Mouse (Mus musculus) small intestine, adult 2 months (tissue): ENCODE results near the gene Sox18.

Experiments
- CTCF ChIP-seq: fragments of 200-500 bp; IDR thresholded peaks from 2 replicates; pipeline ENCODE4 v1.5.1; 2012; ENCODE audit warnings: low read depth, mild to moderate bottlenecking, control low read depth, inconsistent platforms, low read length, moderate library complexity, mixed read lengths; ENCODE audit not compliant: insufficient replicate concordance, insufficient read length; ENCODE audit errors: extremely low read depth
- POLR2A ChIP-seq: fragments of 200-500 bp; IDR thresholded peaks from 2 replicates; pipeline ENCODE4 v1.6.1; 2012; ENCODE audit warnings: low read depth, mild to moderate bottlenecking, control low read depth, inconsistent platforms, low read length, moderate library complexity

GRCm38 (mm10) chr2:181628471-181628870, 43.0 kb downstream of the Sox18 start:
- no peak for TF ChIP-seq POLR2A
- TF ChIP-seq CTCF, result no peak
